Mouse (Mus musculus): ENCODE measurements at regions not wholly inside any gene's neighbourhood (a gene's known extent, or its start where the extent isn't known, plus 50 kb on each side); places are given as distances from the start of the nearest gene placed in this dataset.

DNA sequence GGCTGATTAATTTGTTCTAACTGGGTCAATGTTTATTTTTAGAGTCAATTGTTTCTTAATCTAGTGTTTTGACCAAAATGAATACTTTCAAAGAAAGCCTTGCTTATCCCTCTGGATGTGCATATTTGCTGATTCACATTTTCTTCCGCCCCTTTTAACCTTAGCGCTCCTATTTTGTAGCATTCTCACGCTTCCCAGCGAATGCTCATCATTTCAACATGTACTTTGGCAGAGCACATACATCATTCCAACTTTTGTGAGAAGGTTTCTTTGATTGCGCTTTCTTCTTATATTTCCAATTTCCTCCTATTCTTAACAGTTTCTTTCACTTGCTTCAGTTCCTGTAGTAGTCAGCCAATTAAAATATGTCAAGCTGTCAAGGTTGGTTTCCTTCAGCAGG, 998.7 kb downstream of the Tecrl start:
- no peak overlapping the region for H3K27ac ChIP-seq (ENCODE audit: control insufficient read depth, insufficient read depth, low read depth, low read length)
- no peak overlapping the region for H3K4me3 ChIP-seq (ENCODE audit: control insufficient read depth, low read depth, low read length)
- TF ChIP-seq CTCF (IDR thresholded peaks at IDR 0.05; ENCODE audit: control insufficient read depth, insufficient read depth, insufficient replicate concordance, low read depth, low read length) (no peak), POLR2A (IDR thresholded peaks at IDR 0.05; ENCODE audit: control insufficient read depth, low read depth, low read length) (no peak)
- no peaks in the 10 kb centered on the region for H3K36me3 ChIP-seq (ENCODE audit: control insufficient read depth, insufficient read depth, low read length)
- no peaks in the 10 kb centered on the region for H3K4me1 ChIP-seq (ENCODE audit: control insufficient read depth, insufficient read depth, low read length)
- H3K27me3 ChIP-seq (ENCODE audit: control insufficient read depth, insufficient read depth, low read length) = no peaks in the 10 kb centered on the region

DNA sequence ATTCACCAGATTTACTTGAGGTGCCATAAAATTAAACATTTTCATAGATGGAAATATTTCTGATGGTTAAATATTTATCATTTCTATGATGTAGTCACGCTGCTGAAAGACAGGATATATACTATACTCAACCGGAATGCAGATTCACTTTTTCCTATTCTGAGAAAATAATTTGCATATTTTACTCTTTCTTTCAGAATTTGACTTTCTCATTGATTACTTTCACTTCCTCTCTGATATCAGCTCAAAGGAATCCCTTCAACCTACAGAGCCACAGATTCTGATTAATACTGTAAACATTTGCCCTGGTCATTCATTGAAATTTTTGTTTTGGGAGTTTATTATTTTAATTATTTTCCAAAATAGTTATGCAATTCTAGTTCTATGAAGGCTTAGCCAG, 1003.9 kb downstream of the Tecrl start:
- Histone ChIP-seq H3K36me3 (ENCODE audit: control insufficient read depth, insufficient read depth, low read length) (no peaks in the 10 kb centered on the region), H3K27me3 (ENCODE audit: control insufficient read depth, insufficient read depth, low read length) (no peaks in the 10 kb centered on the region), H3K27ac (ENCODE audit: control insufficient read depth, insufficient read depth, low read depth, low read length) (no peak overlapping the region), H3K4me1 (ENCODE audit: control insufficient read depth, insufficient read depth, low read length) (no peaks in the 10 kb centered on the region), H3K4me3 (ENCODE audit: control insufficient read depth, low read depth, low read length) (no peak overlapping the region)
- TF ChIP-seq CTCF (IDR thresholded peaks at IDR 0.05; ENCODE audit: control insufficient read depth, insufficient read depth, insufficient replicate concordance, low read depth, low read length) = no peak
- TF ChIP-seq POLR2A (IDR thresholded peaks at IDR 0.05; ENCODE audit: control insufficient read depth, low read depth, low read length) = no peak

DNA sequence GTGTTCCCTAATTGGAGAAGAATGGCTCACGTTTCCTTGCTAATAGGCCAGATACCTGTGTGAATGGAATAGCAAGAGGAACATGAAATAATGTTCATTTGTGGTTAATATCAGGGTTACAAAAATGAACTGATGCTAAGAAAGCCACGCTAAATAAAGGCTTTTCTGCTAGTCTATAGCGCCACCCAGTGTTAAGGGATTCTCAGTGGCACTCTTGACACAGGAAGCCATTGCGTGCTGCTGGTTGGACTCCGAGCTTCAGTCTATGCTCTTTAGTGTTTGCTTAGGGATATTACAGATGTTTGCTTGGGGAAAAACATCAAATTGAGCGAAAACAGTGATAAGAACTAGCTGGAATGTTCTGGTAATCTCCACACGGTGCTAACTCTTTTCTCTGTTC, 1008.3 kb downstream of the Tecrl start:
- H3K4me3 ChIP-seq (ENCODE audit: control insufficient read depth, low read depth, low read length) = no peak overlapping the region
- no peak overlapping the region for H3K27ac ChIP-seq (ENCODE audit: control insufficient read depth, insufficient read depth, low read depth, low read length)
- H3K4me1 ChIP-seq (ENCODE audit: control insufficient read depth, insufficient read depth, low read length) = no peaks in the 10 kb centered on the region
- H3K36me3 ChIP-seq (ENCODE audit: control insufficient read depth, insufficient read depth, low read length) = no peaks in the 10 kb centered on the region
- peak; percentile 16; the same call in 1 of the 2 replicates for TF ChIP-seq CTCF (IDR thresholded peaks at IDR 0.05; ENCODE audit: control insufficient read depth, insufficient read depth, insufficient replicate concordance, low read depth, low read length)
- TF ChIP-seq POLR2A (IDR thresholded peaks at IDR 0.05; ENCODE audit: control insufficient read depth, low read depth, low read length) = no peak
- no peaks in the 10 kb centered on the region for H3K27me3 ChIP-seq (ENCODE audit: control insufficient read depth, insufficient read depth, low read length)

DNA sequence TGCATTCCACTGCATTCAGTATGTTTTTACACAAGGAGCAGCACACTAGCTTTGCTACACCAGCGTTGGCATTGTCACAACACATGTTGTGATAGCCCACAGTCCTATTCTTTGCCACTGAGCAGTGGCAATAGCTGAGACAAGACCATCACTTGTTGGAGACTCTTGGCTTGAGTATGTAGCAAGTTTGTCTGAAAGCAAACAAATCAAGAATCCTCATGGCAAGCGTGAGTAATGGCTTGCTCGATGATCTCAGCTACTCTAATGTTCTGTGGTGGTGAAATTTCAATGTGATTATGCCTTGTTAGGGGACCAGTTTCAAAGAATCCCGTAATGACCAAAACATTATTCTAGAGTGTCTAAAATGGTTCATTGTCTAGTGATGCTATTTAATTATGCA, 1030.6 kb downstream of the Tecrl start:
- TF ChIP-seq POLR2A (IDR thresholded peaks at IDR 0.05; ENCODE audit: control insufficient read depth, low read depth, low read length) (no peak), CTCF (IDR thresholded peaks at IDR 0.05; ENCODE audit: control insufficient read depth, insufficient read depth, insufficient replicate concordance, low read depth, low read length) (no peak)
- H3K36me3 ChIP-seq (ENCODE audit: control insufficient read depth, insufficient read depth, low read length) = no peaks in the 10 kb centered on the region
- H3K27ac ChIP-seq (ENCODE audit: control insufficient read depth, insufficient read depth, low read depth, low read length) = no peak overlapping the region
- no peaks in the 10 kb centered on the region for H3K27me3 ChIP-seq (ENCODE audit: control insufficient read depth, insufficient read depth, low read length)
- no peaks in the 10 kb centered on the region for H3K4me1 ChIP-seq (ENCODE audit: control insufficient read depth, insufficient read depth, low read length)
- H3K4me3 ChIP-seq (ENCODE audit: control insufficient read depth, low read depth, low read length) = no peak overlapping the region

DNA sequence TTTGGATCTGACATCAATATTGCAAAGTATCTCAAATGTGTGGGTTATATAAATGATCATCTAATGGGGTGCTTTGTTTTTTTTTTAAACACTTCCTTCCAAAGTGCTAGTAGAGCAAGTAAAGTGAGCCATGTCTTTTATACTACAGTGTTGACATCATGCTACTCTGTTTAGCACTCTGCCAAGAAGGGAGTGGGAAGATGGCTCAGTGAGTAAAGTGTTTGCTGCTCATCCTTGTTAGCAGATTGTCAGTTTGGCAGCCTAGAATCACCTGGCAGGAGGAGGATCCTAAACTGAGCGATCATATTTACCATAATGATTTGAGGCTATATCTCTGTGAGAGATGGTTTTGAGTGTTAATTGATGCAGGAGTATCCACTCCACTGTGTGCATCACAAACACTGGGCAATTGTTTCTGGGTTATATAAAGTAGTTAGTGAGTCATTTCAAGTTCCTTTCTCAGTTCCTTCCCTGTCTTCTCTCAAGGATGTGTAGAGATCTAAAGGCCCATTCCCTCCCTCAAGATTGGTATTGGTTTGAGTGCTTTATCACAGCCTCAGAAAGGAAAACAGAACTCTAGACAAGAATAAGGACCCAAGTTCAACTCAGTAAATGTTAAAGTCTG, 1035.2 kb downstream of the Tecrl start:
- no peaks in the 10 kb centered on the region for H3K27me3 ChIP-seq (ENCODE audit: control insufficient read depth, insufficient read depth, low read length)
- no peak overlapping the region for H3K27ac ChIP-seq (ENCODE audit: control insufficient read depth, insufficient read depth, low read depth, low read length)
- no peak overlapping the region for H3K4me3 ChIP-seq (ENCODE audit: control insufficient read depth, low read depth, low read length)
- TF ChIP-seq POLR2A (IDR thresholded peaks at IDR 0.05; ENCODE audit: control insufficient read depth, low read depth, low read length) (no peak), CTCF (IDR thresholded peaks at IDR 0.05; ENCODE audit: control insufficient read depth, insufficient read depth, insufficient replicate concordance, low read depth, low read length) (no peak)
- no peaks in the 10 kb centered on the region for H3K4me1 ChIP-seq (ENCODE audit: control insufficient read depth, insufficient read depth, low read length)
- H3K36me3 ChIP-seq (ENCODE audit: control insufficient read depth, insufficient read depth, low read length) = no peaks in the 10 kb centered on the region

DNA sequence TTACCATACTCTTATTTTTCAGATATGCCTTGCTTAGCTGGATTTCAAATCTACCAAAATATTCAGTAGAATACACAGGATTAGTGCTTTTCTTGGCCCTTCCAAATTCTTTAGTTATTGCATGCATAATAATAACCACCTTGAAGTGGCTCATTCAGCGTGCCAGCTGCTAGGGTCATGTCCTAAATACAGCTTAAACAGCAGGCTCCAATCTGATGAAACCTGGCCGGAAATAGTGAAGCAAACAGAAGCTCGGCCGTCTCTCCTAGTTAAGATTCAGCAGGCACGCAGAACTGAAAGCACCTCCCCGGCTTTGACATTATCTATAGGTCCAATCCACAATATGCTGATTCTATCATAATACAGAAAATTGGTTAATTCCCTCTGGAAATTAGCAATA, 1042.9 kb downstream of the Tecrl start:
- no peak overlapping the region for H3K4me3 ChIP-seq (ENCODE audit: control insufficient read depth, low read depth, low read length)
- TF ChIP-seq POLR2A (IDR thresholded peaks at IDR 0.05; ENCODE audit: control insufficient read depth, low read depth, low read length) (no peak), CTCF (IDR thresholded peaks at IDR 0.05; ENCODE audit: control insufficient read depth, insufficient read depth, insufficient replicate concordance, low read depth, low read length) (no peak)
- H3K27ac ChIP-seq (ENCODE audit: control insufficient read depth, insufficient read depth, low read depth, low read length) = no peak overlapping the region
- no peaks in the 10 kb centered on the region for H3K4me1 ChIP-seq (ENCODE audit: control insufficient read depth, insufficient read depth, low read length)
- no peaks in the 10 kb centered on the region for H3K36me3 ChIP-seq (ENCODE audit: control insufficient read depth, insufficient read depth, low read length)
- no peaks in the 10 kb centered on the region for H3K27me3 ChIP-seq (ENCODE audit: control insufficient read depth, insufficient read depth, low read length)

DNA sequence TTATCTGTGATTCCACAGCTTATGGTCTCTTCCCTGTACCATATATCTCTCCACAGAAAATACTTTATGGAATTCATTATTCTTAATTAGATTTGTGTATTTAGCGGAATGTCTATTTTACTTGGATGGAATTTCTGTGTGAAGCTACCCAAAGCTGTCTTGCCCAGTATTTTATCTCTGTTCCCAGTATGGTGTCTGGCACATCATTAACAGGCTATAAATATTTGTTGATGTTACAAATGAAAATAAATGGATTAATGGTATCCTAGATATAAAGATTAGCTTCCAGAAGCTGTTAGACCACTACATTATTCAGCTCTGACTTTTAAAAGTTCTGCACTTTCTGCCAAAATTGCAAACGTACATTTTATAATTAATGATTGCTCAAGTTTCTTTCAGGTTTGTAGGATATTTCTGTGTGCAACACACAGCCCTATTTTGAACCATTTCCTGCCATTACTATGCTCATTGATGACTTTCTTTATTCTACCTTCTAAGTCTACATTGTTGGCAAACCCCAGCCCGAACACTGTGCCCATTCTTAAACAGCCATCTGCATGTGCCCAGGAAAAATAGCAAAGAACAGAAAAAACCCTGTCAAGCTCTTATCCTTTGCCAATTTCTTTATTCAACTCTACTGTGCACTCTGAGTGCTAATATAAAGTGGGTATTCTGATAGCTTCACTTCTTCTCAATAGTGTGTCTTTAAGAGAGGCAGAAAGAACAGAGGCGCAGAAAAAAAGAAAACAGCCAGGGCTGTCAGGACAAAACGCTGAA, 1066.7 kb downstream of the Tecrl start:
- Histone ChIP-seq H3K4me1 (ENCODE audit: control insufficient read depth, insufficient read depth, low read length) (no peaks in the 10 kb centered on the region), H3K4me3 (ENCODE audit: control insufficient read depth, low read depth, low read length) (no peak overlapping the region), H3K27me3 (ENCODE audit: control insufficient read depth, insufficient read depth, low read length) (no peaks in the 10 kb centered on the region), H3K27ac (ENCODE audit: control insufficient read depth, insufficient read depth, low read depth, low read length) (no peak overlapping the region), H3K36me3 (ENCODE audit: control insufficient read depth, insufficient read depth, low read length) (no peaks in the 10 kb centered on the region)
- no peak for TF ChIP-seq POLR2A (IDR thresholded peaks at IDR 0.05; ENCODE audit: control insufficient read depth, low read depth, low read length)
- no peak for TF ChIP-seq CTCF (IDR thresholded peaks at IDR 0.05; ENCODE audit: control insufficient read depth, insufficient read depth, insufficient replicate concordance, low read depth, low read length)
